Mouse (Mus musculus): ENCODE data around the gene Bri3bp.

Gene Bri3bp

DNA sequence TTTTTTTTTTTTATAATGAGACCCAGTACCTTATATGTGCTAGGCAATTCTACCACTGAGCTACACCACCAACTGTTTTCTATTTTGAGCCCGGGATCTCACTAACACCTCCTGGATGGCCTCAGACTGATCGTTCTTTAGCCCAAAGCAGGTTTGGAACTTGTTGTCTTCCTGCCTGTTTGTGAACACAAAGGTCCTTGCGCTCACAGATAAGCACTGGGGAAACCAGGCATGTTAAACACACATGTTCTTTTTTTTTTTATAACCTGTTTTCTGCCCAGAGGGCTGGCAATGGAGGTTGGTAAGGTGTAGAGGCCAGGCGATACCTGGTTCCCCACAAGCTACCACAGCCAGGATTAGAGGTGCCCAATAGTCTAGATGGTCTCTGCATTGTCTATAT is 7.3 kb downstream of the Bri3bp start:
- DNase-seq (ENCODE audit: extremely low read depth, insufficient read length, low spot score) = no peak

DNA sequence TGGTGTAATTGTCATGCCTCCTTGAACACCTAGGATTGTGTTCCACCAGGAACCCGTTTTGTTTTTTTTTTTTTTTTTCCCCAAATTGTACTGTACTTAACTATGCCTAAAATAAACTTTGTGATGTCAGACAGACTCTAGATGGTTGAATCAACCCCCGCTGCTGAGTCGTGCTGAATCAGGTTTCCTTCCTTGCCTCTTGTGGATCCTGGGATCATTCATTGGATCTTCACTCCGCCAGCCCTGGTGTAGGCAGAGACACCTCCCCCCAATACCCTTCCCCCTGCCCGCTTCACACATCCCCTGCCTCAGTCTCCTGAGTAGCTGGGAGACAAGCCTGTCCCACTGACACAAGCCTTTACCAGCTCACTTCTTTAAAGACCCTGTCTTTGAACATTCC is 7.9 kb downstream of the Bri3bp start:
- DNase-seq (ENCODE audit: extremely low read depth, insufficient read length, low spot score) = no peak

DNA sequence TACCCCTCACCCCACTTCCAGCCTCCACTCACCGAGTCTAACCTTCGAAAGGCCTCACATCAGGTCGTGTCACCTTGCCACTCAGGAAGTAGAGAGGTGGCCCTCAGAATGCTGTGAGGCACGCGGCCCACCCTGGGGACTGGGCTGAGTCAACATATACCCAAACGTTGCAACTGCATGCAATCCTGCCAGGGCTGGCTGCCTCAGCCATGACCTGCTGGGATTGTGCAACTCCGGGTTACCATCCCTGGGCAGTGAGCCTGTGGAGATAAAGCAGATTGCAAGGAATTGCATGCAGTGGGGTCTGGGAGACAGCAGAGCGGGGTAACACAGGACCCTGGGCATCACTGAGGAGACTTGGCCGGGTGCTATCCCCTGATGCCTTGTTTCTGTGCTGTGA is 11.2 kb downstream of the Bri3bp start:
- DNase-seq (ENCODE audit: extremely low read depth, insufficient read length, low spot score) = no peak

DNA sequence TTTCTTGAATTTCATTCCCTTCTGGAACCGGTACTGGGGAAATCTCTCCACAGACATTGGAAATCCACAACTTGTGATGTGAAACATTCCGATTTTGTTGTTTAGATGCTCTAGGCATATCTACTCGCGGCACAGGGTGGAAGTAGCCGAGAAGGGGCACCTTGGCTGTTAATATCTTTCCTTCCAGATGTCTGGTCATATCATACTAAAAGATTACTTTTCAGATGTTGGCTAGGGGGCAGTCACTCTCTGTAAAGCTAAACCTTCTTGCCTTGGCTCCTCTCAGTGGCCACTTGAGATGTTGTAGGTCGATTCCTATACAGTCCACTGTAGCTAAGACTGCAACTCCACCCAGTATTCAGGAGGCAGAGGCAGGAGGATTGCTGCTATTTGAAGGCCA is 14.7 kb downstream of the Bri3bp start:
- DNase-seq (ENCODE audit: extremely low read depth, insufficient read length, low spot score) = no peak

DNA sequence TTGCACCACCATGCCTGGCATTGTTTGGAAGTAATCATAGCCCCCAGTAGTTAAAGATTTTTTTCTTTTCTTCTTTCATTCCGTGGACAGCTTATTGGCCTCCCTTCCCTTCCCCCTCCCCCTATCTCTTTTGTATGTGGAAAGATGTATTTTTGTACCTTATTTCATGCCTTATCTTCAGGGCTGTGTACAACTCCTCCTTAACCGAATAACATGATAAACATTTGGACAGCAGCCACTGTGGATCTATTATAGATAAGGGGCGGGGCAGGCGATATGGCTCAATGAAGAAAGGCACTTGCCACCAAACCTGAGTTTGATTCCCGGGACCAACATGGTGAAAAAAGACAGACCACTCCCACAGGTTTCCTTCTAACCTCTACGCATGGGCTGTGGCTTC is 16.2 kb downstream of the Bri3bp start:
- no peak for DNase-seq (ENCODE audit: extremely low read depth, insufficient read length, low spot score)

DNA sequence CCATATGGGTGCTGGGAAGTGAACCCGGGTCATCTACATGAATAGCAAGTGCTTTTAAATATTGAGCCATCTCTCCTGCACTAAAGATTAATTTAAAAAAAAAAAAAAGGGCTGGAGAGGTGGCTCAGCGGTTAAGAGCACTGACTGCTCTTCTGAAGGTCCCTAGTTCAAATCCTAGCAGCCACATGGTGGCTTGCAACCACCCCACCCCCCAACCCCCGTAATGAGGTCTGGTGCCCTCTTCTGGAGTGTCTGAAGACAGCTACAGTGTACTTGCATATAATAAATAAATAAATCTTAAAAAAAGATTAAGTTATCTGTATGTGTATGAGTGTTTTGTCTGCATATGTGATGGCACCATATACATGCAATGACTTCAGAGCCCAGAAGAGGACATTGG is 19.2 kb downstream of the Bri3bp start:
- no peak for DNase-seq (ENCODE audit: extremely low read depth, insufficient read length, low spot score)

DNA sequence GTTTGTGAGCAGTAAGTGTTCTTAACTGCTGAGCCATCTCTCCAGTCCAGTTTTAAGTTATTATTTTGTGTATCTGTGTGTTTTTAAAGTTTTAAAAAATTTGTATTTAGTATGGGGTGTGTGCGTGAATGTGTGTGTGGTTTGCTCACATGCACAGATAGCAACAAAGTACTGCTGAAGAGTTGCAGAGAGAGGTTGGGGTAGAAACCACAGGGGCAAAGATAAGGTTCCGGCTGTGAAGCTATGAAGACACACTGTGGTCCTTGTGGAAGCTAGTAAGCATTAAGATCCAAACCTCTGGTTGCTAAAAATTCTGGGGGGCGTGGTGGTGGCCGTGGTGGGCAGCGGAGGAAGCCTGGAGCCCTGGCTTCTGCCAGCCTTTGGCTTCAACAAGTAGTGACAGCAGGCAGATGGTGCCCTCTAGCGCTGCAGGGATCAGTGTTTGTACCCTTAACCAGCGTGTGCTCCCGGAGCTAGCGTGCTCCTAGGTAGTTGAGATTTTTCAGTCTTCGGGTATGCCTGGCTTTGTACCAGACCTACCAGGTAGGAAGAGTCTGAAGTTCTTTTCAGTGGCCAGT is 20.6 kb downstream of the Bri3bp start:
- DNase-seq (ENCODE audit: extremely low read depth, insufficient read length, low spot score) = no peak

DNA sequence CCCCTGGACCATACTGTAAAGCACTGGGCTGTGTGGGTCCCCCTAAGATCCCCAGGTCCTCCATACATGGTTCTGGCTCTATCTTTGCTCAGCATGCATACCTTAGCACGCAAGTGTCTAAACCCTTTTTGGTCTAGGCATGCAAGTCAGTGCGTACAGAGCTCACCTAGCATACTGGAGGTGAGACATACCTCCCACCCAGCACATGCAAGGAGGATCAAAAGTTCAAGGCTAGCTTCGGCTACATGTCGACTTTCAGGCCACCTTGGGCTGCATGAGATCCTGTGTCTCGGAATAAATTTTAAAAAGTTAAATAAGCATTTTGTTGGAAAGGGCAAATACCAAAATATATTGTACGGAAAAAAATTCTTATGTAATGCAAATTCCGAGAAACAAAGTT is 23.8 kb downstream of the Bri3bp start:
- no peak for DNase-seq (ENCODE audit: extremely low read depth, insufficient read length, low spot score)

DNA sequence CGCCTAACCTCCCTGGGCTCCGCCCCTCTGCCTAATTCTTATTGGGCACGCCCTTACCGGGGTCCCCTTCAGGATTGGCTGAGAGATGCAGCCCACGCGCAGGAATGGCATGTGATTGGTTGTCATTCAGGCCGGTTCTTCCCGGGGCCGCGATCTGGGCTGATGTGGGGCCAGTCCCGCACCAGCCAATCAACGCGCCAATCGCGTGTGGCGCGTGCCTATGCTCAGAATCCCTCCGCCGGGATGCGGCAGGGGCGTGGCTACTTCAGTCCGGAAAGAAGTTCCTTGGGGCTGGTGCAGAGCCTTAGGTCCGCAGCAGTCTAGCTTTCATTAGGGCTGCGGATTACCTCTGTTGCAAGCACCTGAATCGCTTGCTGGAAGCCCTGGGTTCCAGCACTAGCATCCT is 24.3 kb downstream of the Bri3bp start:
- peak; percentile 99 for DNase-seq (ENCODE audit: extremely low read depth, insufficient read length, low spot score)

DNA sequence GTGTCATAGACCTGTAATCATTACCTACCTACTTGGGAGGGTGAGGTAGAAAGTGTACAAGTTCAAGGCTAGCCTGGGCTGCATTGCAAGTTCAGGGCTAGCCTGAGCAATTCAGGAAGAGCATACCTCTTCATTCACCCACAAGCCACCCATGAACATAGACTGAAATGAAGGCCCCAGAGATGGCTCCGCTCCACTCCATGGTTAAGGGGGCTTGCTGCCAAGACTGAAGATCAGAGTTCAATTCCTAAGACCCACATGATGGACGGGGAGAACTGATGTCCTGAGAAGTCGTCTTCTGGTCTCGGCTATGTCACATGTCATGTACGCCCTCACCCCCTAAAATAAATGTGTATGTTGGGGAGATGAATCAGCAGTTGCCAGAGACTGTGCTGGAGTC is 25.1 kb downstream of the Bri3bp start:
- DNase-seq (ENCODE audit: extremely low read depth, insufficient read length, low spot score) = no peak

DNA sequence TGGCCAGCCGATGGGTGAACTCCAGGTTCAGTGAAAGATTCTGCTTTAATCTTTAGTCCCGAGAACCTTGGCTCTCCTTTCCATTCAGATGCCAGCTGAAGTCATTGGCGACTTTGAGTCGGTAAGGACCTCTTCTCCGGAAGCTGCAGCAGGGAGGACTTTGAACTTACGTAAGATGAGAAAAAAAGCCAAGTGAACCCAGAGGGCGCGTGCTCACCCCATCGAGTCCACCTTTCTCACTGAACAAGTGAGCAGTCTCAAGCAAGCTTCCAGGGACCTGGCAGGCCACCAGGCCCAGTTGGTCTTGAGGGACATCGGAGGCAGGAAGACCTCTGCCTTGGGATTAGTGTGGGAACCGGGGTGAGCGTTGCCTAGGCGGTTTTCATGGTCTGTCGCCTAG is 25.9 kb downstream of the Bri3bp start:
- DNase-seq (ENCODE audit: extremely low read depth, insufficient read length, low spot score) = no peak

DNA sequence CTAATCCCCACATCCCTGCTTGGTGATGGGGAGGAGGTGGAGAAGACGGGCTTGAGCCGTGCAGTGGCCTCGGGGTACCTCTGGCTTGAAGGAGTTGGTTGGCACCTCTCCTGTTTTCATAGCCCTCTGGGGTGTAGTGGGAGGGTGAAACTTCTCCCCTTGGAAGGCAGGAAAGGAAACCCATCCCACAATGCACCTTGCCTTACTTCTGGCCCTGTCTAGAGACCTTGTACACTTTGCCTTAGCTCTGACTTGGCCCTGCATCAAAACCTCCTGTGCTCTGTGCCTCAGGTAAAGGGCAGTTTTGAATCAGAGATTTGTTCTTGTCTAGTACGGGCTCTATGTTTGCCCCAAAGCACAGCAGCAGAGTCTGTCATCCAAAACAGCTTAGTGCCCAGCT is 29.3 kb downstream of the Bri3bp start:
- DNase-seq (ENCODE audit: extremely low read depth, insufficient read length, low spot score) = no peak

DNA sequence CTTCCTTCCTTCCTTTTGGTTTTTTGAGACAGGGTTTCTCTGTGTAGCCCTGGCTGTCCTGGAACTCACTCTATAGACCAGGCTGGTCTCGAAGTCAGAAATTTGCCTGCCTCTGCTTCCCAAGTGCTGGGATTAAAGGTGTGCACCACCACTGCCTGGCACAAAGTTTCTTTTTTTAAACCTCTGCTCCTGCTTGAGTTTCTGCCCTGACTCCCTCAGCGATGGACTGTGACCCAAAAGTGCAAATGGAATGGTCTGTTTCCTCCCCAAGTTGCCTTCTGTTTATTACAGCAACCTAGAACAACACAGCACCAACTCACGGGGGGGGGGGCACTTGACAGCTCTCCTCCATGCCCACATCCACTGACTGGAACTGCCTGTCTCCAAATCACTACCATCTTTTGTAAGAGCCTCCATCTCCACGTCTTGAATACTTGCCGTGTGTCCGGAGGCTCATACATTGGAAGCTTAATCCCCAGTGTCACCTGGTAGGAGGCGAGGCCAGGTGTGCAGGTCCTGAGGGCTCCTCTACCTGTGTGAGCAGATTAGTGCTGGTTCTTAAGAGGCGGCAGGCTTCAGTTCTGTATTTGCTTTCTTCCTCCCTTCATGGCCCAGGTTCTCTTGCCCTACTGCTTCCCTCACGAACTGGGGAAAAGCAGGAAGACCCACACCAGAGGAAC is 31.6 kb downstream of the Bri3bp start:
- no peak for DNase-seq (ENCODE audit: extremely low read depth, insufficient read length, low spot score)

DNA sequence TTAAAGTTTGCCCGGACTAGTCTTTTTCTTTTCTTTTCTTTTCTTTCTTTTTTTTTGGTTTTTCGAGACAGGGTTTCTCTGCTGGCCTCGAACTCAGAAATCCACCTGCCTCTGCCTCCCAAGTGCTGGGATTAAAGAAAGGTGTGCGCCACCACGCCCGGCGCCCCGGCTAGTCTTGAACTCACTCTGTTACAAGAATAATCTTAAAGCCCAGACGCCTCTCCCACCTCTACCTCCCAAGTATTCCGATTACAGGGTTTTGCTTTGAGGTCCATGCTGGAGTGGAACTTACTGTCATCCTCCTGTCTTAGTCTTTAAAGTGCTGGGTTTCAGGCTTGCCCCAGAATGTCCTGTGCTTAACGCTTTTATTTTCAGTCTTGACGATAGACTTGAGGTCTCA is 33.7 kb downstream of the Bri3bp start:
- DNase-seq (ENCODE audit: extremely low read depth, insufficient read length, low spot score) = no peak

DNA sequence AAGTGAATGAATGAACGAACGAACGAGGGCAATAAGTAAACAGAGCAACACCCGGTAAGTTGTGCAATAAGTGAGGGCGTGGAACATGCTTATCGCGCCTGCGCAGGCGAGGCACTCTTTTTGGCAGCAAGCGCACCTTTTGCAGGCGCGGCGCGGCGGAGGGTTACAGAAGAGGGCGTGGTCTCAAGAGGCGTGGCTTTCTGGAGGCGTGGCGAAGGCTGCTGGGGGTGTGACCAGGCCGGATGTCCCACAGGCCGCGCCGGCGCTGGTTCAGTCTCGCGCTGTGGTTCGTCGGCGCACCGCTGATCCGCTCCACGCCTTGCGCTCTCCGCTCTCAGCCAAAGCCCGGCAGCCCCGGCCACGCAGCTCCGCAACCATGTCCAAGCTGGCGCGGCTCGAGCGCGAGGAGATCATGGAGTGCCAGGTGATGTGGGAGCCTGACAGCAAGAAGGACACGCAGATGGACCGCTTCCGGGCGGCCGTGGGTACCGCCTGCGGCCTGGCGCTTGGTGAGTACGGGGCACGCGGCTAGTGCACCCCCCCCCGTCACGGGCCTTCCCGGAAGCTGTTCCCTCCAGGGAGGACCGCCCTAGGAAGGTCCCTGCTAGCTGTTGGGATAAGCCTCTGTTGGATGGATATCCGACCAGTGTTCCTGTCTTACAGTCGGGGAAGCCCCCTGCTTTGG is 34.4 kb downstream of the Bri3bp start, which contains the start of gene Aacs:
TSS of gene Aacs (plus strand) at position 214 of the 685 bp plus-strand sequence.
- peak; percentile 99 for DNase-seq (ENCODE audit: extremely low read depth, insufficient read length, low spot score)

DNA sequence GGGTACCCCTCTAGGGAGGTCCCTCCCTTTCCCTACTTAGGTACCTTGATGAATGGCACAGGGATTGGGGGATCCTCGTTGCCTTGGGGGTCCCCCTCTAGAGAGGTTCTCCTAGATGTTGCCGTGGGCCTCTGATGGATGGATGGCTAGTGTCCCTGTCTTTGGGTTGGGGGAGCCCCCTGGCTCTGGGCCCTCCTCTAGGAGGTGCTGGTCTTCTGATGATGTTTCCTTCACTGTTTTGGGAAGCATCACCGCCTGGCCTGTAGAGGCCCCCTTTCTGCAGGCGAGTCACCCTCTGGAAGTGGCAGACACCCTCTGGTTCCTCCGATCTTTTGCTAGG is 34.9 kb downstream of the Bri3bp start:
- DNase-seq (ENCODE audit: extremely low read depth, insufficient read length, low spot score) = no peak

DNA sequence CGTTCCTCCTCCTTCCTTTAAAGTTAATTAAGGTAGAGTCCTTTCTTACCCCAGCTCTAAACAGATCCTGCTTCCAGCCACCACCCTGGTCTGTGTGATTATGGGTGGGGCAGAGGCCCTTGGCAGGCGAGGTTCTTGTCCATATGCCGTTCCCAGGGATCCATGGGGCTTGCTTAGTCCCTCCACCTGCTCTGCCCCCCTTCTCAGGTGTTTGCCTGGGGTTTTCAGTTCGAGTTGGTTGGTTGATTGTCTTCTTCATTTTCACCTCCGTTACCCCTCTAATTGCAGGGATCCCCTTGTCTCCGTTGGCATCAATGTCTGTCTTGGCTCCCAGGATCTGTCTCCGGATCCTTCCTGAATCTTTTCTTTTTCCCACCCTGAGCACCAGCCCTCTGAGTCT is 35.4 kb downstream of the Bri3bp start:
- no peak for DNase-seq (ENCODE audit: extremely low read depth, insufficient read length, low spot score)

DNA sequence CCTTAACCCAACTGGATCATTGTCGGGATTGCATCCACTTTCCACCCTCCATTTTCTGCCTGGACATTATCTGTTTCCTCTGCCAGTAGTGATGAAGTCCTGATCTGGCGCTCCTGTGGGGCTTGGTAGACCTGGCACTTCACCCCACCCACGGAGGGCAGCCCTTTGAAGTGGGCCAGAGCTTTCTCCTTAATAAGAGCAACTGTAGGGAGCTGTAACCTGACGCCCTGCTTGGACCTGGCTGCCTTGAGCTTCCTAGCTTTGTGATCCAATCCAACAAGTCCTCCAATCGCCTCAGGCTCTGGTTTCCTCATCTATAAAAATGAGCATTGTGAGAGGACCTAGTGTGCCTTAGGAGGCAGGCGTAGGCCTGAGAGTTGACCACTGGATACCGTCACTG is 36.2 kb downstream of the Bri3bp start:
- no peak for DNase-seq (ENCODE audit: extremely low read depth, insufficient read length, low spot score)

DNA sequence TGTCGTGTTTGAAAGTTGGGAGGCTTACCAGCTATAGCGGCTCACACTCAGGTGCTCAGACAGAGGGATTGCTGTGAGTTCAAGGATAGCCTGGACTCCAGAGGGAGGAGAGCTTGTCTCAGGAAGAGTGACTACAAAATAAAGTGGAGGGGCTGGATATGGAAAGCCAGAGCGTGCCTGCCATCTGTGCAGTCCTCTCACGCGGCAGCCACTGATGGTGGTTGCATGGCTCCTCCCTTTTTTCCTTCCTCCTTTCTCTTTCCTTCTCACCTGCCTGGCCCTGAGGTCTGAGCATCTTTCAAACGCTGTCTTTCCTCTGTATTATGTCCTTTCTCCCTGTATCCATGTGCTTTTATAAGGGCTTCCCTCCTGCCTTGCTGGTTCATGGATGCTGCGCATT is 36.7 kb downstream of the Bri3bp start:
- DNase-seq (ENCODE audit: extremely low read depth, insufficient read length, low spot score) = no peak

DNA sequence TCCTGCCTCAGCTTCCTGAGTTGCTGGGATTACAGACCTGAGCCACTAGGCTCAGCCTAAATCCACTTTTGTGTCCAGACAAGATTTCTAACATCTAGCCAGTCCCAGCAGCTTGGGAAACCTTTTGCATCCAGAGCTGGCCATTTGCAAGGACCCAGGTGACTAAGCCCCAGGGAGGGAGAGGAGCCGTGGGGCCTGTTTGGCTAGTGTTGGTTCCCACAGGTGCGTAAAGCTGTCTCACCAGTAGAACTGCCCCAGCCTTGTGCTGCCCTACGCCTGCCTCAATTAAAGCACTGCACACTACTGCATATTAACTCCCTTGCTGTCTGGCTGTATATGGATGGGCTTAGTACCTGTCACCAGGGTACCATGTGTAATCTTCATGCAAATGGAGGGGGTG is 38.0 kb downstream of the Bri3bp start:
- no peak for DNase-seq (ENCODE audit: extremely low read depth, insufficient read length, low spot score)

DNA sequence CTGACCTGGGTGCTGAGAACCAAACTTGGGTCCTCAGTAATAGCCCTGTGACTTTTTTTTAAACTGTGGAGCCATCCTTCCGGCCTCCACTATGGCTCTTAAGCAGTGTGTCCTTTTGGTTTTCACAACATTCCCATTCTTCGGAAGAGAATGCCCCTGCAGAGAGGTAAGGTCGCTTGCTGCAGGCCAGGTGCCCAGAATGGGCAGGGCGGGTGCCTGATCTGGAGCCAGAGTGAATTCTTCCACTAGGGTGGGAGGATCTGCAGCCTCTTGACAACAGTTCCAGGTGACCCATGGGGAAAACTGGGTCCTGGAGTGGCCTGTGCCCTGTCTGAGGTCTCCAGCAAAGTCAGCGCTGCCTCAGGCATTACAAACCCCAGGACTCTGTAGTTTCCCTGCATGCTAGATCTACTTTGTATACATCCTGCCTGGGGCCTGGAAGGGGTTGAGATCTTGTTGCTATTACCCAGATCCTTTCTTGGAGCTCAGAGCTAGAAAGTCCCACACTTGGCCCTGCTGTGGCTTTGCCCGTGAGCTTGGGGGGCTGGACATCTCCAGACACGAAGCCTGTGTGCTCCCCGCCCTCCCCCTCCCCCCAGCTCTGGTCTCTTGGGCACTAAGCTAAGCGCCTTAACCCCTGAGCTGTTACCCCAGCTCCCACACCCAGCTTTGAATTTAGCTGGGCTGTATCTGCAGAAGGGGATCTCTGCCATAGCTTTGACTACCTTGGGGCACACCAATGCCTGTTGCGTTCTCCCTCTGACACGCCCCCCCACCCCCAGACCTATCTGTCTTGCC is 39.3 kb downstream of the Bri3bp start:
- no peak for DNase-seq (ENCODE audit: extremely low read depth, insufficient read length, low spot score)

DNA sequence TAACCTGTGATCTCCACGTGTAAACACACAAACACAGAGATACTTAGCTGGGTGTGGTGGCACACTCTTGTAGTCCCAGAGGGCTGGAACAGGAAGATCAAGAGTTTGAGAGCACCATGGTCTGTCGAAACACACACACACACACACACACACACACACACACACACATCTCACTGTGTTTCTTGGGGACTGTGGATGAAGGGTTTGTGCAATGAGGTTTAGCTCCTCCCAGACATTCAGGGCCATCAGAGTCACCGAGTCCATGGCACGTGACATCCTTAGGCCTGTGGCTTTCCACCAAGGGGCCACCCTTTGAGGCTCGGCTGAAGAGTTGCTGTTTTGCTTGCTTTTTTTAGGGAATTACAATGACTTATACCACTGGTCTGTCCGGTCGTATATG is 41.1 kb downstream of the Bri3bp start:
- DNase-seq (ENCODE audit: extremely low read depth, insufficient read length, low spot score) = no peak

Measured in 3134 (cell line).